Mouse (Mus musculus): Measurements from ENCODE around the gene Gm21119. TPM values are rescaled to one million over a fixed set of nuclear protein-coding genes. Genes with fewer than 3 reads are reported as not detected.
"Not testable (repeated sequence)": the region's sequence is repeated elsewhere in the genome, so short reads cannot be mapped to it uniquely, and the experiment has no call there.

The Gm21119 gene
- polyA plus RNA-seq, 1 experiment from 2014 or later: 0.21 TPM

DNA sequence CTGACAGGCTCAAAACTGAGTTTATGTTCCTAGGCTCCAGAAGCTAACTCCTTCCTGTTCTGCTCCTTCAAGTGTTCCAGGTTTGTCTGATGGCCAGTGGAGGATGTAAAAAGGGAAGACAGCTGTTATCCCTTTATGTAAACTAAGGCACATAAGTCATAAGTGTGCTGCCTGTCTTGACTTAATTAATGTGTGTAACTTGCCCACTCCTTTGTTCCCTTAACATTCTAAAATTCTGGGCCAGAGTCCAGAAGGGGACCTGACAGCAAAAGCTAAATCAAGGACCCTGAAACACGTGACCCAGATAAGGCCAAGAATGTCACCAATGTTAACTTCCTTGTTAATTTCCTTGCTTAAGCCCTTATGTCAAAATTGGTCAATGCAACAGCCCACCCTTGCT is 3.9 kb upstream of the Gm21119 start:
- not testable (repeated sequence) for H3K9me3 ChIP-seq (replicated peaks; ENCODE audit: control insufficient read depth, low read length)

DNA sequence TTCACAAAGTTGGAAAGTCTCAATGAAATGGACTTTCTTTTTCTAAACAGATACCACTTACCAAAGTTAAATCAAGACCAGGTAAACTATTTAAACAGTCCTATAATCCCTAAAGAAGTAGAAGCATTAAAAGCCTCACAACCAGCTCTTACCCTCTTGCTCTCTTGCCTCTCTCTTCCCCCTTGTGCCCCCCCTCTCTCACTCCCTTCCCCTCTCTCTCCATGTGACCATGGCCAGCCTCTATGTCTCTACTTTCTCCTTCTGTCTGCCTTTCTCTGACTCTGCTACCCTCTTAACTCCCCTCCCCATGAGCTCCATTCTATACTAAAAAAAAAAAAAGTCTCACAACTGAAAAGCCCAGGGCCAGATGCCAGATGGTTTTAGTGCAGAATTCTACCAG is 2.0 kb upstream of the Gm21119 start:
- not testable (repeated sequence) for H3K4me2 ChIP-seq (ENCODE audit: low read depth, low read length); H3K36me3 ChIP-seq (replicated peaks; ENCODE audit: control insufficient read depth, insufficient read depth, low read depth, low read length); H3K4me3 ChIP-seq (ENCODE audit: low read depth, low read length); H3K27ac ChIP-seq (replicated peaks; ENCODE audit: low read depth, low read length); H3K9ac ChIP-seq (replicated peaks; ENCODE audit: low read length); H3K27me3 ChIP-seq (ENCODE audit: control insufficient read depth, insufficient read depth, low read length); ATAC-seq (replicated peaks; ENCODE audit: insufficient number of reproducible peaks, low FRiP score, low TSS enrichment, low read depth); DNase-seq (ENCODE audit: low spot score); H3K9me3 ChIP-seq (replicated peaks; ENCODE audit: control insufficient read depth, low read length); H3K4me1 ChIP-seq (ENCODE audit: control insufficient read depth, insufficient read depth, low read length)

More for the DNA sequence above, 3.9 kb upstream of the Gm21119 start:
- not testable (repeated sequence) for H3K4me2 ChIP-seq (ENCODE audit: low read depth, low read length); DNase-seq (ENCODE audit: low spot score); H3K4me1 ChIP-seq (ENCODE audit: control insufficient read depth, insufficient read depth, low read length); H3K27ac ChIP-seq (replicated peaks; ENCODE audit: low read depth, low read length); H3K27me3 ChIP-seq (ENCODE audit: control insufficient read depth, insufficient read depth, low read length); H3K4me3 ChIP-seq (ENCODE audit: low read depth, low read length); H3K9ac ChIP-seq (replicated peaks; ENCODE audit: low read length); H3K36me3 ChIP-seq (replicated peaks; ENCODE audit: control insufficient read depth, insufficient read depth, low read depth, low read length); ATAC-seq (replicated peaks; ENCODE audit: insufficient number of reproducible peaks, low FRiP score, low TSS enrichment, low read depth)
- no CpG with 5 or more reads among the region's 1 CpGs for WGBS

DNA sequence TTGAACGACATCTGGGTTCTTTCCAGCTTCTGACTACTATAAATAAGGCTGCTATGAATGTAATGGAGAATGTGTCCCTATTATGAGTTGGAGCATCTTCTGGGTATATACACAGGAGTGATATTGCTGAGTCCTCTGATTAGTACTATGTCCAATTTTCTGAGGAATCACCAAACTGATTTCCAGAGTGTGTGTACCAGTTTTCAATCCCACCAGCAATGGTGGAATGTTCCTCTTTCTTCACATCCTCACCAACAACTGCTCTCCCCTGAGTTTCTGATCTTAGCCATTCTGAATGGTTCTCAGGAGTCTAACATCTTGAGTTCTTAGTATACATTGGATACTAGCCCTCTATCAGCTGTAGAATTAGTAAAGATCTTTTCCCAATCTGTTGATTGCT is 16.0 kb downstream of the Gm21119 start:
- H3K4me1 ChIP-seq (ENCODE audit: control insufficient read depth, insufficient read depth, low read length); H3K9me3 ChIP-seq (replicated peaks; ENCODE audit: control insufficient read depth, low read length); H3K27me3 ChIP-seq (ENCODE audit: control insufficient read depth, insufficient read depth, low read length); ATAC-seq (replicated peaks; ENCODE audit: insufficient number of reproducible peaks, low FRiP score, low TSS enrichment, low read depth); H3K36me3 ChIP-seq (replicated peaks; ENCODE audit: control insufficient read depth, insufficient read depth, low read depth, low read length); H3K27ac ChIP-seq (replicated peaks; ENCODE audit: low read depth, low read length); DNase-seq (ENCODE audit: low spot score); H3K4me3 ChIP-seq (ENCODE audit: low read depth, low read length); H3K4me2 ChIP-seq (ENCODE audit: low read depth, low read length); H3K9ac ChIP-seq (replicated peaks; ENCODE audit: low read length): not testable (repeated sequence)
- 58% methylated on average over 1 of the region's 1 CpGs for WGBS

DNA sequence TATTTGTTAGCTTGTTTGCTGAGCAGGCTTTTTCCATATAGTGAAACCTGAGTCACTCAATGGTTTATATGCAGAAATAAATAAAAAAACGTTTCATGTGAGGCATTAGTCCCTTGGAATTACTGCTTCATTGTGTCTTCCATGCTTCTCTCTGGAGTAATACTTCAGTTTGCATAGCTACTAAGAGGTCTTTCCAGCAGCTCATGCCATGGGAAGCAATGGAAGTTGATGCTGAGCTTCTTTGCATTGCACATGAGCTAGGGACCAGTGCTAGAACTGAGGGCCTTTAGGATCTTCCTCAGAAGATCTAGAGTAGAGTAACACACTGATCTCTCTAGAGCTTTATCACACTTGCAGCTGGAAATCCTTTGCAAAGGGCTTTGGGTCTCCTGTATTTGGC is 23.2 kb downstream of the Gm21119 start:
- no CpG with 5 or more reads among the region's 1 CpGs for whole genome bisulfite sequencing
- ATAC-seq (replicated peaks; ENCODE audit: insufficient number of reproducible peaks, low FRiP score, low TSS enrichment, low read depth); H3K4me1 ChIP-seq (ENCODE audit: control insufficient read depth, insufficient read depth, low read length); H3K4me3 ChIP-seq (ENCODE audit: low read depth, low read length); H3K27me3 ChIP-seq (ENCODE audit: control insufficient read depth, insufficient read depth, low read length); H3K9me3 ChIP-seq (replicated peaks; ENCODE audit: control insufficient read depth, low read length); H3K4me2 ChIP-seq (ENCODE audit: low read depth, low read length); H3K27ac ChIP-seq (replicated peaks; ENCODE audit: low read depth, low read length); H3K36me3 ChIP-seq (replicated peaks; ENCODE audit: control insufficient read depth, insufficient read depth, low read depth, low read length); DNase-seq (ENCODE audit: low spot score); H3K9ac ChIP-seq (replicated peaks; ENCODE audit: low read length): not testable (repeated sequence)

DNA sequence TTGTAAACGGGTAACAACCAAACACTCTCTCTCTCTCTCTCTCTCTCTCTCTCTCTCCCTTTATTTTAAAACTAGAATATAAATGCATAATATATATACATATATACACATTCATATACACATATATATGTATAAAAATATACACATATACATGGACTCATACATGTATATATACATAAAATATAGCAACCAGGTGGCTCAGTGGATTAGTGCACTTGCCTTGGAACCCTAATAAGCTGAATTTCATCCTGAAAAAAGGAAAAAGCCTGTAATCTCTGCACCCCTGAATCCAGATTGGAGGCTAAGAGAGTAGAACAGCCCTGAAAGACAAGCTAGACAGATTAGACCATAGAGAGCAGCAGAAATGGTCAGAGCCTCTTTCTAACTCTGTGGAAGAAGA is 28.8 kb downstream of the Gm21119 start:
- H3K27ac ChIP-seq (replicated peaks; ENCODE audit: low read depth, low read length); H3K4me1 ChIP-seq (ENCODE audit: control insufficient read depth, insufficient read depth, low read length); H3K36me3 ChIP-seq (replicated peaks; ENCODE audit: control insufficient read depth, insufficient read depth, low read depth, low read length); H3K27me3 ChIP-seq (ENCODE audit: control insufficient read depth, insufficient read depth, low read length); H3K9ac ChIP-seq (replicated peaks; ENCODE audit: low read length); H3K4me3 ChIP-seq (ENCODE audit: low read depth, low read length); H3K9me3 ChIP-seq (replicated peaks; ENCODE audit: control insufficient read depth, low read length); H3K4me2 ChIP-seq (ENCODE audit: low read depth, low read length); ATAC-seq (replicated peaks; ENCODE audit: insufficient number of reproducible peaks, low FRiP score, low TSS enrichment, low read depth); DNase-seq (ENCODE audit: low spot score): not testable (repeated sequence)
- no CpG with 5 or more reads among the region's 1 CpGs for WGBS

DNA sequence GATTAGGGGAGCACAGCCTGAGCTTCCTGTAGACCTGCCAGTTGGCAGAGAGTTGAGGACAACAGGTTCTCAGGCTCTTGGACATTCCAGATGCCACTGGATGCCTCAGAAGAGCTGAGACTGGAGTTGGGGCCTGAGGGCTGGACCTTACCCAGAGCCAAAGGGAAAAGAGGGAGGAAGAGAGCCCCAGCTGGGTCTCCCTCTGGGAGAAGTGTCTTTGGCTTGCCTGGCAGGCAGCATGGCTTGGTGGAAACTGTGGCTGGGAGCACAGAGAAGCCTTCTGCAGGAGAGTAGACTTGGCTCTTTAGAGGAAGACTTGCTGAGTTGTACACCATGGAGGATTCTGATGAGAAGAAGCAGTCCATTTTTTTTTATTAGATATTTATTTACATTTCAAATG is 38.3 kb downstream of the Gm21119 start:
- not testable (repeated sequence) for H3K4me3 ChIP-seq (ENCODE audit: low read depth, low read length); H3K27ac ChIP-seq (replicated peaks; ENCODE audit: low read depth, low read length); H3K4me1 ChIP-seq (ENCODE audit: control insufficient read depth, insufficient read depth, low read length); H3K4me2 ChIP-seq (ENCODE audit: low read depth, low read length); ATAC-seq (replicated peaks; ENCODE audit: insufficient number of reproducible peaks, low FRiP score, low TSS enrichment, low read depth); H3K36me3 ChIP-seq (replicated peaks; ENCODE audit: control insufficient read depth, insufficient read depth, low read depth, low read length); H3K27me3 ChIP-seq (ENCODE audit: control insufficient read depth, insufficient read depth, low read length); H3K9me3 ChIP-seq (replicated peaks; ENCODE audit: control insufficient read depth, low read length); H3K9ac ChIP-seq (replicated peaks; ENCODE audit: low read length); DNase-seq (ENCODE audit: low spot score)

DNA sequence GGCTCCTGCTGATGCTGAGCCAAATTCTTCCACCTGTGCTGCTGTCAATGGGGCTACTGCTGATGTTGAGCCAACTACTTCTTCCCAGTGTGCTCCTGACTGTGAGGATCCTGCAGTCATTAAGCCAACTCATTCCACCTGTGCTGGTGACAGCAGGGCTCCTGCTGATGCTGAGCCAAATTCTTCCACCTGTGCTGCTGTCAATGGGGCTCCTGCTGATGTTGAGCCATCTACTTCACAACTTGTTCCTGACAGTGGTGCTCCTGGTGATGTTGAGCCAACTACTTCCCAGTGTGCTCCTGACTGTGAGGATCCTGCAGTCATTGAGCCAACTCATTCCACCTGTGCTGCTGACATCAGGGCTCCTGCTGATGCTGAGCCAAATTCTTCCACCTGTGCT is 63.7 kb downstream of the Gm21119 start:
- H3K9me3 ChIP-seq (replicated peaks; ENCODE audit: control insufficient read depth, low read length); H3K4me2 ChIP-seq (ENCODE audit: low read depth, low read length); H3K9ac ChIP-seq (replicated peaks; ENCODE audit: low read length); ATAC-seq (replicated peaks; ENCODE audit: insufficient number of reproducible peaks, low FRiP score, low TSS enrichment, low read depth); H3K4me1 ChIP-seq (ENCODE audit: control insufficient read depth, insufficient read depth, low read length); H3K27ac ChIP-seq (replicated peaks; ENCODE audit: low read depth, low read length); H3K4me3 ChIP-seq (ENCODE audit: low read depth, low read length); DNase-seq (ENCODE audit: low spot score); H3K27me3 ChIP-seq (ENCODE audit: control insufficient read depth, insufficient read depth, low read length); H3K36me3 ChIP-seq (replicated peaks; ENCODE audit: control insufficient read depth, insufficient read depth, low read depth, low read length): not testable (repeated sequence)

All from embryonic facial prominence, embryonic 11.5 days (tissue).